Mouse (Mus musculus) forebrain, embryonic 14.5 days (tissue): ENCODE results near the gene Mgat5. TPM values are rescaled to one million over a fixed set of nuclear protein-coding genes. Genes with fewer than 3 reads are reported as not detected.
A peak's percentile ranks its signal among the peaks of the same experiment; 100 is the strongest.

Experiments used
- ATAC-seq: fragments of 200-750 bp; cut with Nextera tagmentation; 2 replicates; pipeline ENCODE4 v1.8.0; 2017; ENCODE audit warnings: mild to moderate bottlenecking, moderate library complexity
- DNase-seq: peaks from one replicate; pipeline ENCODE4 v3.0.0-alpha.2; 2015; ENCODE audit warnings: low spot score
- H3K27ac ChIP-seq: fragments of 300-500 bp; sonication (generic); 2 replicates; pipeline ENCODE4 v1.5.1; 2014; ENCODE audit warnings: low read depth, mild to moderate bottlenecking, control low read depth, low read length, moderate library complexity
- H3K27me3 ChIP-seq: fragments of 300-500 bp; sonication (generic); replicated peaks from 2 replicates; pipeline ENCODE4 v1.6.1; 2014; ENCODE audit warnings: low read length, control low read depth, mixed read lengths; ENCODE audit not compliant: control insufficient read depth, insufficient read depth
- H3K36me3 ChIP-seq: fragments of 300-500 bp; sonication (generic); 2 replicates; pipeline ENCODE4 v1.6.1; 2014; ENCODE audit warnings: low read length, control low read depth; ENCODE audit not compliant: control insufficient read depth, insufficient read depth
- H3K4me1 ChIP-seq: fragments of 300-500 bp; sonication (generic); 2 replicates; pipeline ENCODE4 v1.6.1; 2014; ENCODE audit warnings: antibody characterized with exemption, low read length, control low read depth; ENCODE audit not compliant: control insufficient read depth, insufficient read depth
- H3K4me2 ChIP-seq: fragments of 300-500 bp; sonication (generic); 2 replicates; pipeline ENCODE4 v1.6.1; 2014; ENCODE audit warnings: mild to moderate bottlenecking, control low read depth, low read length
- H3K4me3 ChIP-seq: fragments of 300-500 bp; sonication (generic); 2 replicates; pipeline ENCODE4 v1.5.1; 2014; ENCODE audit warnings: low read depth, low read length, control low read depth
- H3K9ac ChIP-seq: fragments of 300-500 bp; sonication (generic); 2 replicates; pipeline ENCODE4 v1.6.1; 2014; ENCODE audit warnings: mild to moderate bottlenecking, low read length, control low read depth, moderate library complexity
- H3K9me3 ChIP-seq: fragments of 300-500 bp; sonication (generic); replicated peaks from 2 replicates; pipeline ENCODE4 v1.6.1; 2016; ENCODE audit warnings: low read length, control low read depth, mixed read lengths; ENCODE audit not compliant: control insufficient read depth
- WGBS: fragments of 180-500 bp; shearing (Covaris S2); extraction: QIAGEN DNeasy Blood & Tissue Kit; methylation state at CpG from one replicate; pipeline ENCODE4 v1.1.7; 2014; 5-methylcytosine and 5-hydroxymethylcytosine counted together
- polyA plus RNA-seq: library from polyadenylated mRNA; unstranded; fragments of >200 nt; fragmentation: Nextera tagmentation; extraction: Ambion mirVana; gene quantifications from 2 replicates; pipeline ENCODE4 v1.2.1, GENCODE M21; 2014

Mgat5 gene
- polyA plus RNA-seq, 1 experiment from 2014 or later: 11.4 TPM

DNA sequence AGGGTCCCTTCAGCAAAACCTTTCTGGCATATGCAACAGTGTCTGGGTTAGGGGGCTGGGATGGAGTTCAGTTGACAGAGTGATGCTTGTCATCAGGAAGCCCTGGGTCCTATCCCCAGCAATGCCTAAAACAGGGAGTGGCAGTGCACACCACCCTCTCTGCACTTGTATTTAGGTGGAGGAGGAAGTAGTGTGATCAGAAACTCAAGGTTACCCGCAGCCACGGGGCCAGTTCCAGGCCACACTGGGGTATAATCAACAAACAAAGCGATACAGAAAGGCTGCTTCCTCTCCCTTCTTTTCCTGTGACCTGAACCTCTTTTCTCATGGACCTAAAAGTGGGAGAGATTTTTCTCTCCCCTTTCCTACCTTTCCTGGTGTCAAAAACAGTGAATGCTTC is 116.8 kb downstream of the Mgat5 start:
- Histone ChIP-seq H3K9ac (no peak overlapping the region), H3K4me2 (no peak overlapping the region), H3K9me3 (no peaks in the 10 kb centered on the region), H3K36me3 (peaks cover 15% of the 10 kb centered on the region; the same call in 1 of the 2 replicates), H3K4me3 (no peak overlapping the region), H3K27me3 (no peaks in the 10 kb centered on the region), H3K27ac (no peak overlapping the region), H3K4me1 (no peaks in the 10 kb centered on the region)
- WGBS: 83% methylated on average over 3 of the region's 3 CpGs
- no peak for ATAC-seq
- DNase-seq: no peak

DNA sequence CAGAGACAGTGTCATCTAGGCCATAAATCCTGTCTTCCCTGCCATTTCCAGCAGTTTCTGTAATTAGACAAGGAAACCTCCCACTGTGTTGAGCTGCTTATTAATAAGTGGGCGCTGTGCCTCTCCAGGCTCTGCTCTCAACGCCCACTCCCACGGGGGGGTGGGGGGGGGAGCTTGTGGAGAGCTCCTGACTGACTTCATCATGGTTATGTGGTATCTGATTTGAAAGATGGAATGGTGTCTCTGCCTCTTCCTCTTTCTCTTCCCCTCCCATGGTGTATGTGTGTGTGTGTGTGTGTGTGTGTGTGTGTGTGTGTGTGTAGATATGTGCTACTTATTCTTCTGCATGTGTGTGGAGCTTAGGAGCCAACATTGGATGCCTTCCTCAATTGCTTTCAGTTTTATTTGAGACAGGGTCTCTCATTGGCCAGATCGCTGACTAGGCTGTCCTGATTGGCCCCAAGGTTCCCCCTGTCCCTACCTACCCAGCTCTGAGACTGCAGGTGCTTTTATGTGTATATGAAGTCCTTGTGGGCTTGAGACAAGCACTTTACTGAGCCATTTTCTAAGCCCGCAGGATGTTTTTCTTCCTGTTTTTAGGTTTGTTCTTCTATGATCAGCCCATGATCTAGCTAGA is 117.5 kb downstream of the Mgat5 start:
- Histone ChIP-seq H3K9me3 (no peaks in the 10 kb centered on the region), H3K27ac (no peak overlapping the region), H3K9ac (no peak overlapping the region), H3K4me1 (no peaks in the 10 kb centered on the region), H3K27me3 (no peaks in the 10 kb centered on the region), H3K4me2 (no peak overlapping the region), H3K36me3 (peaks cover 15% of the 10 kb centered on the region; the same call in 1 of the 2 replicates), H3K4me3 (no peak overlapping the region)
- ATAC-seq (no peak), DNase-seq (peak; percentile 32)
- WGBS: 61% methylated on average over 5 of the region's 5 CpGs

DNA sequence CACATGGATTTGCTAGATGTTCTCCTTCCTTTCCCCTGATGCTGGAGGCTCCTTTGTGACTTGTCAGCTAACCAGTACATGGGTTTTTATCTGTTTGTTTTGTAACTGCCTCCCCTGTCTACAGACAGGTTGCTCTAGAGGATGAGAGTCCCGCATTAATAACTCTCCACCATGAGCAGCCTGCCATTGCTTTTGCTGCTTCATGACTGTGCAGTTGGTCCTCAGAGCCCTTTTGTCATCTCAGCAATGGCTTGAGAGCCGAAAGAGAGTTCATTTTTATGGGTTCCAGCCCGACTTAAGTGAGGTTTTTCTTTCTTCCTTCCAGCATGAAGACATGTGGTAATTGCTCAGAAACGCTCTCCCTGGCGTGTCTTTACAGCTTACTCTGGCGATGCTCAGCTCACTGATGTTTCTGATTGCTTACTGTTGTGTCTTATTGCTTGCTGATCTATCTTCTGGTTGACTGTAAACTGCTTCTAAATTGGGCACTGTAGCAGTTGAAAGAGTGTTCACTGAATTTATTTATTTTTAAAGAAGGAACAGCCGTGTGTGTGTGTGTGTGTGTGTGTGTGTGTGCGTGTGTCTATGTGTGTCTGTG is 120.9 kb downstream of the Mgat5 start:
- no peak overlapping the region for H3K9ac ChIP-seq
- H3K4me3 ChIP-seq: no peak overlapping the region
- no peak overlapping the region for H3K27ac ChIP-seq
- no peaks in the 10 kb centered on the region for H3K27me3 ChIP-seq
- 84% methylated on average over 8 of the region's 8 CpGs for WGBS
- peaks cover 8% of the 10 kb centered on the region; the same call in 1 of the 2 replicates for H3K36me3 ChIP-seq
- H3K9me3 ChIP-seq: no peaks in the 10 kb centered on the region
- ATAC-seq (no peak), DNase-seq (no peak)
- H3K4me1 ChIP-seq: no peaks in the 10 kb centered on the region
- H3K4me2 ChIP-seq: no peak overlapping the region

GRCm38 (mm10) chr1:127327773-127328172 is 123.0 kb downstream of the Mgat5 start:
- no peaks in the 10 kb centered on the region for H3K4me1 ChIP-seq
- no peak overlapping the region for H3K9ac ChIP-seq
- no peak overlapping the region for H3K4me2 ChIP-seq
- H3K27me3 ChIP-seq: no peaks in the 10 kb centered on the region
- 79% methylated on average over 6 of the region's 6 CpGs for WGBS
- no peaks in the 10 kb centered on the region for H3K9me3 ChIP-seq
- H3K36me3 ChIP-seq: no peaks in the 10 kb centered on the region
- ATAC-seq: no peak
- no peak overlapping the region for H3K27ac ChIP-seq
- DNase-seq: no peak
- no peak overlapping the region for H3K4me3 ChIP-seq

DNA sequence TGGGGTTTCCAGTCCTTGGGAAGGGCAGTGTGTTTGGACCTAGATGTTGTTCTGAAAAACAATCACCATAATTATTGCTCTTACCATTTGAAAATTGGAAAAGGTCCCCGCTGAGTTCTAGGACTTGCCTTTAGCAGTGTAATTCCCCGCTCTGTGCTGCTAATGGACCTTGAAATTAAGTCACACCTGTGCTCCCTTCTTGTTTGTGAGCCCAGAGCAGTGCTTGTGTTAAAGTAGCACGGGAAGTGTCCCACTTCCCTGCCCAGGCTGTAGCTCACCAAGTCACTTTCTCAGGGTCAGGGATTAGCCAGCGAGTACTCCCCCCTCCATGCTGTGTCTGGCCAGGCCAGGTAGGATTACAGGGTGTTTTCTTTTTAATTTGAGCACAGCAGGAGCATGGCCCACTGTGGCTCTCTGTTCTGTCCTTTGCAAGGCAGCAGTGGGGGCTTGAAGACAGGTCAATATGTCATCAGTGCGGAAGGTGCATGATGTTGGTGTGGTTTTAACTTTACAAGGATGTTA is 123.6 kb downstream of the Mgat5 start:
- ATAC-seq (no peak), DNase-seq (no peak)
- H3K9me3 ChIP-seq: no peaks in the 10 kb centered on the region
- no peaks in the 10 kb centered on the region for H3K27me3 ChIP-seq
- no peak overlapping the region for H3K4me2 ChIP-seq
- H3K4me3 ChIP-seq: no peak overlapping the region
- 35% methylated on average over 5 of the region's 5 CpGs for WGBS
- no peaks in the 10 kb centered on the region for H3K36me3 ChIP-seq
- H3K9ac ChIP-seq: no peak overlapping the region
- H3K27ac ChIP-seq: no peak overlapping the region
- H3K4me1 ChIP-seq: no peaks in the 10 kb centered on the region

DNA sequence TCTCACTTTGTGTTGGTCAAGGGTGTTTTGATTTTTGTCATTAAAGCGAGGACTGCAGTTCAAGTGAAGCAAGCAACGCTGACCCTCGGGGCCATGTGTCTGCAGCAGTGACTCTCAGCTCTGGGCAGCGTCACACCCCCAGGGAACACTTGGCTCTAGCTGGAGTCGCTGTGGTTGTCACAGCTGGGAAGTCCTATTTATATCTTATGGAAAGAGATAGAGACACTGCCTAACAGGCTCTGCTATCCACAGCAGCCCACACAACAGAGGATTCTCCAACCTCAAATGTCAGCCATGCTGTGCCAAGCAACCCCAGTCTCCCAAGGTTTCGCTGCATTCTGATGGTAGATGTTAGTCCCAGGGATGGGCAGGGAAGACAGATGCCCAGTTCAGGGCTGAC is 125.0 kb downstream of the Mgat5 start:
- Histone ChIP-seq H3K9ac (no peak overlapping the region), H3K36me3 (no peaks in the 10 kb centered on the region), H3K4me2 (no peak overlapping the region), H3K9me3 (no peaks in the 10 kb centered on the region), H3K27ac (no peak overlapping the region), H3K27me3 (no peaks in the 10 kb centered on the region), H3K4me3 (no peak overlapping the region), H3K4me1 (no peaks in the 10 kb centered on the region)
- ATAC-seq (no peak), DNase-seq (no peak)
- WGBS: 94% methylated on average over 6 of the region's 6 CpGs

DNA sequence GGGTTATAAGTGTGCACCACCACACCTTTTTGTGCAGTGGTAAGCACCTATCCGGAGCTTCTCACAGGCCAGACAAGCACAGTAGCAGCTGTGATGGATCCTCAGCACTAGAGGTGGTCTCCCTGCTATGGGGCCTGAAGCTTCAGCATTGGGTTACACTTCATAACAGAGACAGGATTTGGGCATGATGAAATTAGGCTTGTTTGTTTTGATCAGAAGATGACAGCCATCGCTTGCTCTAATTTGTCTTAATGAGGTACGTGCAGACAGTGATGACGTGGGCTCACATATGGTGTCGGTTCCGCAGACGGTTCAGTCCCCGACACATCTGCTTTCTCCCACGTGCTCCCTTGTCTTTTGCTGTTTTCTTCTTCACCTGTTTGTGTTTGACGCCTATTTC is 132.9 kb downstream of the Mgat5 start:
- H3K27me3 ChIP-seq: no peaks in the 10 kb centered on the region
- DNase-seq: peak; percentile 63
- ATAC-seq: peak; percentile 67
- no peaks in the 10 kb centered on the region for H3K9me3 ChIP-seq
- H3K36me3 ChIP-seq: no peaks in the 10 kb centered on the region
- peaks cover 13% of the 10 kb centered on the region; the same call in 1 of the 2 replicates for H3K4me1 ChIP-seq
- 63% methylated on average over 10 of the region's 10 CpGs for WGBS
- H3K27ac ChIP-seq: no peak overlapping the region
- H3K4me3 ChIP-seq: no peak overlapping the region
- H3K9ac ChIP-seq: no peak overlapping the region
- no peak overlapping the region for H3K4me2 ChIP-seq

DNA sequence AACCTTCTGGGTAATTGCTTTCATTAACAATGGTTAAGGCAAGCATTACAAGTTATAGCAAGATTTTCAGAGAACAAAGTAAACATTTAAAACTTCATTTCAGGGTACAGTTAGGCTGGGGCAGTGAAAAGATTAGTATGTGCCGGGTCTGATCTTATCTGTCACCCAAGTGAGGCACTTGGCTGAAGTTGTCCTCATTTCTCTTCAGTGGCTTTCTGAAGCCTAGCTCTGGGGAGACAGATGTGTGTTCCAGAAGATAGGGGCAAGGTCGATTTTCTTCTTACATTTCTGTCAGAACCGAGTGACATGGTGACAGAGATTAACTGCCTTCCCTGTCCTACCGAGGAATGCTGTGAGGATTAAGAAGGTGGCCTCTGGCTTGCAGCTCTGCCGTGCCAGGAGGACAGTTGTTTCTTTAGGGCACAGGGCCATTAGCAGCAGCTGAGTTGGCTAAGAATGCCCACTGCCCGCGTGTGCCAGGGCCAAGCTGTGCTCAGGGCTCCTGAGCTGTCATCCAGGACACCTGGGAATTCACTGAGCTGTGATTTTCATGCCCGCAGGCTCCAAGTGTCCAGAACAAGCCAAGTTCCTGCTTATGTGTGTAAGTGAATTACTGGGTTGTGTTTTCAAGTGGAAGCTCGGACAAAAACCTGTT is 134.1 kb downstream of the Mgat5 start:
- H3K9me3 ChIP-seq: no peaks in the 10 kb centered on the region
- H3K27me3 ChIP-seq: no peaks in the 10 kb centered on the region
- H3K9ac ChIP-seq: no peak overlapping the region
- DNase-seq (peak; percentile 59), ATAC-seq (peak; percentile 71; the same call in 1 of the 2 replicates)
- H3K4me3 ChIP-seq: no peak overlapping the region
- WGBS: 52% methylated on average over 9 of the region's 9 CpGs
- no peaks in the 10 kb centered on the region for H3K36me3 ChIP-seq
- no peak overlapping the region for H3K4me2 ChIP-seq
- H3K4me1 ChIP-seq: peaks cover 13% of the 10 kb centered on the region; the same call in 1 of the 2 replicates
- no peak overlapping the region for H3K27ac ChIP-seq

DNA sequence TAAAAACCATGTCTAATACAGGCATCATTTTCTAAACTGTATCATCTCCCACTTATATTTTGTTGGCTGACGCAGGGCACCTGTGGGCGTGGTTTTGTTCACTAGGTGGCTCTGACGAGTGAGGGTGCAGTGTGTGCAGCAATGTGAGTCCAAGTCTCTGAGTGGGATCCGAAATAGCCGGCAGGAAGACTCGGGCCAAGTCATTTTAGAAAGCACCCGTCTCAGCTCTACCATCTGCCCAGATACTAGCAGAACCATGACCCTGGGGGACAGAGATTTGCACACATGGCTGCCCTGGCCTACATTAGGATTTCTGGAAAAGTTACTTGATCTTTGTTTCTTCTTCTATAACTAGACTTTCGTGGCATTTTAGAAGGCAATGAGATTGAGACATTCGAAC is 135.5 kb downstream of the Mgat5 start:
- WGBS: 92% methylated on average over 9 of the region's 9 CpGs
- Histone ChIP-seq H3K27me3 (no peaks in the 10 kb centered on the region), H3K4me1 (peaks cover 13% of the 10 kb centered on the region; the same call in 1 of the 2 replicates), H3K9ac (no peak overlapping the region), H3K27ac (no peak overlapping the region), H3K9me3 (no peaks in the 10 kb centered on the region), H3K4me2 (no peak overlapping the region), H3K36me3 (no peaks in the 10 kb centered on the region), H3K4me3 (no peak overlapping the region)
- ATAC-seq (no peak), DNase-seq (no peak)
